Mouse (Mus musculus): ENCODE data around the gene Ubl5. TPM values are rescaled to one million over a fixed set of nuclear protein-coding genes. Genes with fewer than 3 reads are reported as not detected.

Gene Ubl5
- polyA plus RNA-seq, 1 experiment from 2014 or later = 550 TPM

DNA sequence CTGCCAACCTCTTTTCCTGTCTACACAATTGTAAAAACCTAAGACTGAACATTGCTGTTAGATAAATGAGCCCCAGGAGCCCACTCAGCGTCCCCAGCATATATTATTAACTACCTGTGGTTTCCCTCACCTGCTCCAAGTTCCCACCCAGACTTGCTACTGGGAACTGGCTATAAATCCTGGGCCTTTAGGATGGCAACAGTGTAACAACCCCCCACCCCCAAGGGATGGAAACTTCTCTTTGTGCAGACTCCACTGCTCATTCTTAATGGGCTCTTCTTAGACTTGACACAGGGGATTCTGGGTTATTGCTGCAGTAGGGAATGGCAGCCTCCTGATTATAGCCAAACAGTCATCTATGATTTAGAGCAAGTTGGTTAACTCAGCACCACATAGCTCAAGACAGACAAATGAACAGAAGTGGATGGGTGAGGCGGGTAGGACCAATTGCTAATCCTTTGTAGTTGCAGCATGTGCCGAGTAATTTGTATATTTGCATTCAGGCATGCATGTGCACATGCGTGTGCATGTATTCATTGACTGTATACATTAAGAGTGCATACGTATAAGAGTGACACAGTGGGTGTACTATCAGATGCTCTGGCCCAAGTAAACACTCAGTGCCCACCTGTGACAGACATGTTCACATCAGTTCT is 22.4 kb downstream of the Ubl5 start:
- Histone ChIP-seq H3K9me3 (replicated peaks; ENCODE audit: control insufficient read depth, low read length) (no peaks in the 10 kb centered on the region), H3K4me3 (ENCODE audit: low read depth, low read length) (no peak overlapping the region), H3K4me1 (ENCODE audit: control insufficient read depth, insufficient read depth, low read length) (peaks cover 25% of the 10 kb centered on the region), H3K4me2 (ENCODE audit: low read length) (no peak overlapping the region), H3K27me3 (replicated peaks; ENCODE audit: control insufficient read depth, insufficient read depth, low read length) (no peaks in the 10 kb centered on the region), H3K36me3 (ENCODE audit: control insufficient read depth, insufficient read depth, low read length) (peaks cover 41% of the 10 kb centered on the region), H3K9ac (ENCODE audit: low read length) (no peak overlapping the region), H3K27ac (ENCODE audit: low read depth, low read length) (peak overlapping the region; percentile 74)
- ATAC-seq = no peak
- WGBS = 71% methylated on average over 5 of the region's 5 CpGs
- no peak for DNase-seq (ENCODE audit: low spot score)

DNA sequence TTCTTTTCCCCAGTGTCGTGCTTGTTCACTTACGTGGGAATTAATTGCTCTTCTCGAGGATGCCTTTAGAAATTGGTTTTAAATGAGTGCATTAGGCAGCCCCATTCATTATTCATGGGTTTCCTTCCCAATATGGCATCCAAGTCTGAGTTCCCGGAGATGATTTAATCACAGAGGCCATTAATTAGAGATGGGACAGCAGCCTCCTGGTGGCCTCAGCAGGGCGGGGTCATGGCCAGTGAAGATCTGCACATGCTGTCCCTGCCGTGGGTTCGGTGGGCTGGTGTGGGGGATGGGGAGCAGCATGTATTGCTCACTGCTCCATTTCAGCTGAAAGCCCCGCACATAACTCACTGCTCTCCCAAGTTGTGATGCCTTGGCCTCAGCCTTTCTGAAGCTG is 23.2 kb downstream of the Ubl5 start:
- peaks cover 25% of the 10 kb centered on the region for H3K4me1 ChIP-seq (ENCODE audit: control insufficient read depth, insufficient read depth, low read length)

DNA sequence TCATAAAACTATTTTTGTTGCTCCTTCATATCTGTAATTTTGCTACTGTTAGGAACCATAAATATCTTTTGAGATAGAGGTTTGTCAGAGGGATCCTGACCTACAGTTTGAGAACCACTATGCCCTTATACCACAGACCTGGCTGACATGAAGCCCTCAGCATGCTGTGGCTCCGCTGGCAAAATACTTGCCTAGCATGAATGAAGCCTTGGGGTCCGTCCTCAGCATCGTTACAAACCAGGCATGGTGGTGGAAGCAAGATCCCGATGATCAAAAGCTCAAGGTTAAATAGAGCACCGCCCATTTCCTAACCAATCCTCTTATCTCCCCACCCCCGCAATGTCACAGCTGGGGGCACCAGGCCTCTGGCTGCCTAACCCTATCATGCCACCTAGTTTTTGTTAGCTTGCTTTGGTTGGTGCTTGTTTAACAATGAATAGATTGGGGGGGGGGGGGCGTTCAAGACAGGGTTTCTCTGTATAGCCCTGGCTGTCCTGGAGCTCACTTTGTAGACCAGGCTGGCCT is 23.9 kb downstream of the Ubl5 start:
- Histone ChIP-seq H3K36me3 (ENCODE audit: control insufficient read depth, insufficient read depth, low read length) (peaks cover 34% of the 10 kb centered on the region), H3K9ac (ENCODE audit: low read length) (no peak overlapping the region), H3K9me3 (replicated peaks; ENCODE audit: control insufficient read depth, low read length) (no peaks in the 10 kb centered on the region), H3K4me2 (ENCODE audit: low read length) (no peak overlapping the region), H3K4me1 (ENCODE audit: control insufficient read depth, insufficient read depth, low read length) (peaks cover 25% of the 10 kb centered on the region), H3K4me3 (ENCODE audit: low read depth, low read length) (no peak overlapping the region), H3K27me3 (replicated peaks; ENCODE audit: control insufficient read depth, insufficient read depth, low read length) (no peaks in the 10 kb centered on the region), H3K27ac (ENCODE audit: low read depth, low read length) (no peak overlapping the region; the same call in 1 of the 2 replicates)
- DNase-seq (ENCODE audit: low spot score) (no peak), ATAC-seq (no peak)
- 10% methylated on average over 7 of the region's 7 CpGs for WGBS

More for the DNA sequence above, 23.2 kb downstream of the Ubl5 start:
- H3K36me3 ChIP-seq (ENCODE audit: control insufficient read depth, insufficient read depth, low read length) = peaks cover 36% of the 10 kb centered on the region
- peak; percentile 7; the same call in 1 of the 2 replicates for ATAC-seq
- no peak overlapping the region for H3K4me3 ChIP-seq (ENCODE audit: low read depth, low read length)
- H3K27me3 ChIP-seq (replicated peaks; ENCODE audit: control insufficient read depth, insufficient read depth, low read length) = no peaks in the 10 kb centered on the region
- no peaks in the 10 kb centered on the region for H3K9me3 ChIP-seq (replicated peaks; ENCODE audit: control insufficient read depth, low read length)
- DNase-seq (ENCODE audit: low spot score) = peak; percentile 71
- 5% methylated on average over 8 of the region's 8 CpGs for WGBS
- H3K27ac ChIP-seq (ENCODE audit: low read depth, low read length) = peak overlapping the region; percentile 31
- no peak overlapping the region for H3K9ac ChIP-seq (ENCODE audit: low read length)
- H3K4me2 ChIP-seq (ENCODE audit: low read length) = no peak overlapping the region

DNA sequence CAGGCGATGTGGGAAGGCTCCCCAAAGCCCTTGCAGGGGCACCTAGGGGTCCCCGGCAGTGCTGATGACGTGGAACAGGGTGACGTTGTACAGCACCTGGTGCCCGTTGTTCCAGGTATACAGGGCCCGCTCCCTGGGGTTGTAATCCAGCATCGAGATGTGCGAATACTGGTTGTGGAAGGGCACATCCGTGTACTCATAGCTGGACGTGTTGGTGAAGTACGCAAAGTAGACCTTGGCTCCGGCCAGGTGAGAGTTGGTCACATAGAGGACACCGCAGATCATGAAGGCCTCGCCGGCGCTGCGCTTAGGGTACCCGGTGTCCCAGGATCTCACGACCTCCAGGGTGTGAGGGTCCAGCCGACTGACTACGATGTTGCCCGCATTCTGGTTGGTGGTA is 25.4 kb downstream of the Ubl5 start:
- 98% methylated on average over 22 of the region's 22 CpGs for WGBS
- no peak overlapping the region for H3K27ac ChIP-seq (ENCODE audit: low read depth, low read length)
- no peaks in the 10 kb centered on the region for H3K27me3 ChIP-seq (replicated peaks; ENCODE audit: control insufficient read depth, insufficient read depth, low read length)
- H3K9me3 ChIP-seq (replicated peaks; ENCODE audit: control insufficient read depth, low read length) = no peaks in the 10 kb centered on the region
- no peak overlapping the region for H3K9ac ChIP-seq (ENCODE audit: low read length)
- H3K36me3 ChIP-seq (ENCODE audit: control insufficient read depth, insufficient read depth, low read length) = peaks cover 23% of the 10 kb centered on the region
- H3K4me3 ChIP-seq (ENCODE audit: low read depth, low read length) = no peak overlapping the region
- no peak for DNase-seq (ENCODE audit: low spot score)
- peaks cover 25% of the 10 kb centered on the region for H3K4me1 ChIP-seq (ENCODE audit: control insufficient read depth, insufficient read depth, low read length)
- H3K4me2 ChIP-seq (ENCODE audit: low read length) = no peak overlapping the region
- no peak for ATAC-seq

DNA sequence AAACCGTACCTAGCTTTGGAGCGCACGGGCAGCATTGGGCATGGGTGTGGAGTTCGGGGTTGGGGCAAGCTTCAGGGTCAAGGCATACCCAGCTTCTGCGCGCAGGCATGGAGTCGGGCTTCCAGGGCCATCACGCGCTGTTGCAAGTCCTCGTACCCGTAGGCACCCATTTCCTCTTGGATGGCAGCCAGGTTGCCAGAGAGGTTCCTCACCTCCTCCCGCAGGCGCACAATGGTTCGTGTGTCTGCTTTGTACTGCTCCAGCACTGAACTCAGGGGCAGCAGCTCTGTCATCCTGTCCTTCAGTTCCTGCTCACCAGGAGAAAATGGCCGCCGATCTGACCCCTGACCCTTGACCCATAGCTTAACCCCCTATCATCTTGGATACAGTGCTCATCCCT is 29.4 kb downstream of the Ubl5 start:
- no peak overlapping the region for H3K9ac ChIP-seq (ENCODE audit: low read length)
- no peaks in the 10 kb centered on the region for H3K27me3 ChIP-seq (replicated peaks; ENCODE audit: control insufficient read depth, insufficient read depth, low read length)
- no peak overlapping the region for H3K27ac ChIP-seq (ENCODE audit: low read depth, low read length)
- ATAC-seq = no peak
- H3K4me2 ChIP-seq (ENCODE audit: low read length) = no peak overlapping the region
- DNase-seq (ENCODE audit: low spot score) = no peak
- 81% methylated on average over 16 of the region's 16 CpGs for WGBS
- H3K4me1 ChIP-seq (ENCODE audit: control insufficient read depth, insufficient read depth, low read length) = no peaks in the 10 kb centered on the region
- no peak overlapping the region for H3K4me3 ChIP-seq (ENCODE audit: low read depth, low read length)
- no peaks in the 10 kb centered on the region for H3K9me3 ChIP-seq (replicated peaks; ENCODE audit: control insufficient read depth, low read length)
- 0 out of 2 replicates have a peak, but pooled peaks cover 5% of the 10 kb centered on the region for H3K36me3 ChIP-seq (ENCODE audit: control insufficient read depth, insufficient read depth, low read length)

DNA sequence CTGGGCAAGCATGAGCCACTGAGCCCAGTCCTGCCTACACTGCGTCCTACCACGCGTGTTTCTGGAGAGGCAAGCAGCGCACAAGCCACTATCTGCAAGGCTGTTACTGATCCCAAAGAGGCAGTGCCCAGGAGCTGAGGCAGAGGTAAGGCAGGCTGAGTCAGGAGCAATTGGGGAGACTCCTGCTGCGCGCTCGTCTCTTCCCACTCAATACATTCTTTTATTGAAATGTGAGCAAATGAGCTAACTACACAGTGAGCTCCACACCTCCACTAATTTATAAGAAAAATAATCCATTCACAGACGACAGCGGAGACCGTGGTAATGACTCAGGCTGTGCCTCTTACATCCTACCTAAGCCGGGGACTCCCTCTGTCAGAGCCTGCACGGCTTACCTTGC is 35.2 kb downstream of the Ubl5 start:
- H3K27me3 ChIP-seq (replicated peaks; ENCODE audit: control insufficient read depth, insufficient read depth, low read length) = no peaks in the 10 kb centered on the region
- 73% methylated on average over 12 of the region's 12 CpGs for WGBS
- no peak overlapping the region for H3K9ac ChIP-seq (ENCODE audit: low read length)
- ATAC-seq = no peak
- no peak overlapping the region for H3K4me3 ChIP-seq (ENCODE audit: low read depth, low read length)
- no peaks in the 10 kb centered on the region for H3K36me3 ChIP-seq (ENCODE audit: control insufficient read depth, insufficient read depth, low read length)
- no peak overlapping the region for H3K4me2 ChIP-seq (ENCODE audit: low read length)
- no peaks in the 10 kb centered on the region for H3K9me3 ChIP-seq (replicated peaks; ENCODE audit: control insufficient read depth, low read length)
- peaks cover 9% of the 10 kb centered on the region; the same call in 1 of the 2 replicates for H3K4me1 ChIP-seq (ENCODE audit: control insufficient read depth, insufficient read depth, low read length)
- no peak for DNase-seq (ENCODE audit: low spot score)
- no peak overlapping the region for H3K27ac ChIP-seq (ENCODE audit: low read depth, low read length)

DNA sequence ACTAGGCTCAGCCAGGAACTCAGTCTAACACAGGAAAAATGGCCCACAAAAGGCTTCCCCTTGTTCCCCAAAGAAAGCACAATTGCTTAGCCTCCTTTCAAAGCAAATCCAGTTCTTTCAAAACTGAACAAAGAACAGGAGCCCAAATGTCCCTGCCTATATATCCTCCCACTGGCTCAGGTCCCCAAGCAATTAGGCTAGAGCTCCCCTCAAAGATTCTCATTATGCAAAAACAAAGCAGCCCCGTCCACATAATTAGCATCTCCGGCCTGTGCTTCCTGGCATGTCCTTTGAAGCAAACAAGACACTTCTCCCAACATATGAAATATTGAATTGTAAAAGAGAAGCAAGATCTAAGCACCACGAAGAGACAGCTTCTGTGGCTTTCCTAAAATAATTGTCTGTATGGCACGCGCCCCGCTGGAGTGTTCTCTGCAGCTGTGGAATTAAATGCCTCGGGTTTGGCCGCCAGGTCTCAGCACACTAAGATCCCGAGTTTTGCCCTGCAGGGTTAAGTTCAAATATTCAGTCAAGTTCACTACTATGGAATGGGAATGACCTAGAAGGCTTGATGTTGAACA is 37.8 kb downstream of the Ubl5 start:
- H3K27ac ChIP-seq (ENCODE audit: low read depth, low read length) = peak overlapping the region; percentile 65; the same call in 1 of the 2 replicates
- WGBS = 15% methylated on average over 9 of the region's 9 CpGs
- H3K9ac ChIP-seq (ENCODE audit: low read length) = no peak overlapping the region
- peak; percentile 18; the same call in 1 of the 2 replicates for ATAC-seq
- peak; percentile 74 for DNase-seq (ENCODE audit: low spot score)
- no peak overlapping the region for H3K4me3 ChIP-seq (ENCODE audit: low read depth, low read length)
- H3K4me2 ChIP-seq (ENCODE audit: low read length) = no peak overlapping the region
- peaks cover 9% of the 10 kb centered on the region for H3K4me1 ChIP-seq (ENCODE audit: control insufficient read depth, insufficient read depth, low read length)
- no peaks in the 10 kb centered on the region for H3K9me3 ChIP-seq (replicated peaks; ENCODE audit: control insufficient read depth, low read length)
- no peaks in the 10 kb centered on the region for H3K36me3 ChIP-seq (ENCODE audit: control insufficient read depth, insufficient read depth, low read length)
- H3K27me3 ChIP-seq (replicated peaks; ENCODE audit: control insufficient read depth, insufficient read depth, low read length) = no peaks in the 10 kb centered on the region

DNA sequence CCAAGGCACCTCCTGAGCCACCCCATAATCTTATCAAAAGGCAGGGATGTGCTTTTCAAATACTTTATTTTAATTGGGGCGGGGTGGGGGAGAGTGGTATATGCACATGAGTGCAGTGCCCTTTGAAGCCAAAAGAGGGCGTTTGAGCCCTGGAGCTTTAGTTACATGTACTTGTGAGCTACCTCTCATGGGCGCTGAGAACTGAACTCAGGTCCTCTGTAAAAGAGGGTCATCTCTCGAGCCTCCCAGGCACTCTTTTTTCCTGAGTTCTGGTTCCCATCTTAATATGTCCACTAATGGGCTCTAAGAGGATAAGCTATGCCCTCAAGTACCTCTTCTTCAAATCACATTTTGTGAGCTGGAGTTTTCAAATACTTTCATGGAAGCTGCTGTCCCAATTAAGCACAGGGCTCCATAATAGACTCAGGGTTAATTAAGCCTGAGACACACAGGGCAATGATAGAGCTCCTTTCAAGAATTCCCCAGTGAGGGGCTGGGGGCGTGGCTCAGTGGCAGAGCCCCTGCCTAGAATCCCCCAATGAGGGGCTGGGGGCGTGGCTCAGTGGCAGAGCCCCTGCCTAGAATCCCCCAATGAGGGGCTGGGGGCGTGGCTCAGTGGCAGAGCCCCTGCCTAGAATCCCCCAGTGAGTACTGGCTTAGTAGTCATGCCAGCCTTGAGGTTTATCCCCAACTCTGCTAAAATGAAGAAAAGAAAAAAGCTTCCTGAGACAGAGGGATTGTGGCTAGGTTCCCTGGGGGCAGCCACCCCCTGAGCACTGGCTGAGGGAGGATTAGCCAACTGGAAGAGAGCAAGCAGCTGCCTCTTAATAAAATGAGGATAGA is 39.1 kb downstream of the Ubl5 start:
- ATAC-seq (peak; percentile 76), DNase-seq (ENCODE audit: low spot score) (peak; percentile 77)
- 0 out of 2 replicates have a peak overlapping the region, but pooled peaks have one; percentile 23 for H3K27ac ChIP-seq (ENCODE audit: low read depth, low read length)
- H3K4me2 ChIP-seq (ENCODE audit: low read length) = no peak overlapping the region
- H3K9ac ChIP-seq (ENCODE audit: low read length) = no peak overlapping the region
- H3K27me3 ChIP-seq (replicated peaks; ENCODE audit: control insufficient read depth, insufficient read depth, low read length) = no peaks in the 10 kb centered on the region
- no peak overlapping the region for H3K4me3 ChIP-seq (ENCODE audit: low read depth, low read length)
- WGBS = 25% methylated on average over 7 of the region's 7 CpGs
- no peaks in the 10 kb centered on the region for H3K36me3 ChIP-seq (ENCODE audit: control insufficient read depth, insufficient read depth, low read length)
- H3K4me1 ChIP-seq (ENCODE audit: control insufficient read depth, insufficient read depth, low read length) = peaks cover 9% of the 10 kb centered on the region
- no peaks in the 10 kb centered on the region for H3K9me3 ChIP-seq (replicated peaks; ENCODE audit: control insufficient read depth, low read length)
